Mouse (Mus musculus) embryonic facial prominence, embryonic 10.5 days (tissue): ENCODE measurements around the gene Olfr6. TPM values are rescaled to one million over a fixed set of nuclear protein-coding genes. Genes with fewer than 3 reads are reported as not detected.
"Not testable (repeated sequence)": the region's sequence is repeated elsewhere in the genome, so short reads cannot be mapped to it uniquely, and the experiment has no call there.

Experiments
- DNase-seq: peaks from one replicate; pipeline ENCODE4 v3.0.0-alpha.2; 2017; ENCODE audit warnings: low spot score
- H3K27ac ChIP-seq: fragments of 300-500 bp; sonication (generic); replicated peaks from 2 replicates; pipeline ENCODE4 v1.5.1; 2016; ENCODE audit warnings: mild to moderate bottlenecking
- H3K27me3 ChIP-seq: fragments of 300-500 bp; sonication (generic); replicated peaks from 2 replicates; pipeline ENCODE4 v1.6.1; 2016; ENCODE audit warnings: low read depth, mild to moderate bottlenecking; ENCODE audit not compliant: poor library complexity, severe bottlenecking
- H3K36me3 ChIP-seq: fragments of 300-500 bp; sonication (generic); replicated peaks from 2 replicates; pipeline ENCODE4 v1.6.1; 2016; ENCODE audit warnings: mild to moderate bottlenecking, moderate library complexity
- H3K4me1 ChIP-seq: fragments of 300-500 bp; sonication (generic); 2 replicates; pipeline ENCODE4 v1.6.1; 2016
- H3K4me3 ChIP-seq: fragments of 300-500 bp; sonication (generic); 2 replicates; pipeline ENCODE4 v1.5.1; 2016; ENCODE audit warnings: mild to moderate bottlenecking, moderate library complexity
- H3K9me3 ChIP-seq: fragments of 300-500 bp; sonication (generic); 2 replicates; pipeline ENCODE4 v1.6.1; 2016; ENCODE audit warnings: mild to moderate bottlenecking
- WGBS: fragments of 180-500 bp; shearing (Covaris S2); methylation state at CpG from one replicate; pipeline ENCODE4 v1.1.7; 2016; 5-methylcytosine and 5-hydroxymethylcytosine counted together
- polyA plus RNA-seq: library from polyadenylated mRNA; unstranded; fragments of >200 nt; fragmentation: Nextera tagmentation; extraction: Ambion mirVana; gene quantifications from 2 replicates; pipeline ENCODE4 v1.2.1, GENCODE M21; 2016

Olfr6 gene
- polyA plus RNA-seq, result not detected in 2 replicates

DNA sequence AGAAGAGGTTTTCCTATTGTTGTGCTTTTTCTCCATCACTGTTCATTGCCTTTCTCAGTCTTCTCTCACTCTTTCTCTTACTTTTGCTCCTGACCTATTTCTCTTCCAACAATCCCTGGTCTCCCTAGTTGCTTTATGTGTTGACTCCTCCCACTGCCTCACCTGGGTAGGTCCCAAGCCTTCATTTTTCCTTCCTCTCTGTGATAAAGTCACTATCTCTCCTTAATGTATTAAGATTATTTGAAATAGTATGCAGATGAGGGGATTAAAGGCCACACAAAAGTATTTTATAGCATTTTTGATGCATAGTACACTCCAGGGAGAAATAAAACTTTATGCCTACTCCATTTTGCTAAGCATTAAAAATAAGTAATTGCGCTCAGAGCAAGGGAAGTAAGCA, at the start of gene Olfr6:
Olfr6 (minus strand) TSS at position 101 of the 400 bp plus-strand sequence.
- no peaks in the 10 kb centered on the region for H3K36me3 ChIP-seq
- 89% methylated on average over 1 of the region's 1 CpGs for WGBS
- H3K9me3 ChIP-seq, result no peaks in the 10 kb centered on the region
- no peaks in the 10 kb centered on the region for H3K27me3 ChIP-seq
- no peak for DNase-seq
- H3K4me3 ChIP-seq, result no peak within 1 kb of the TSS
- no peak within 1 kb of the TSS for H3K27ac ChIP-seq
- H3K4me1 ChIP-seq, result no peaks in the 10 kb centered on the region

DNA sequence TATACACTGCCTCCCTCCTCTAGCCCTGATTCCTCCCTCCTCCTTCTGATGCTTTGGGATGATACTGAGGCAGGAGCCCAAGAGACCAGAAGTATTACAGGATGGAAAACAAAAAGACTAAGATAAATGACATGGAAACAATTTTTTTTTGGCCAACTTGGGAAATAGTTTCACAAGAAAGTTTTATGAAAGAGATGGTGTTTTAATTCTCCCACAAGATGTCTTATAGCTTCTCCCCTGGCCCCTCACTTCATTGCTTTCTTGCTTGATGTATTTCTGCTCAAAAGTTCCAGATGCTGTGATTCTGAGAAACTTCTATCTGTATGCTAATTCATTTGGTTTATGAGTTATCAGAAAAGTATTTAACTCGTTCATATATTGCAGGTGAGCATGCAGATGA, 42.2 kb upstream of the Olfr6 start, which contains the start of gene Olfr2:
Olfr2 (minus strand) TSS at position 101 of the 400 bp plus-strand sequence.
- no peak for DNase-seq

DNA sequence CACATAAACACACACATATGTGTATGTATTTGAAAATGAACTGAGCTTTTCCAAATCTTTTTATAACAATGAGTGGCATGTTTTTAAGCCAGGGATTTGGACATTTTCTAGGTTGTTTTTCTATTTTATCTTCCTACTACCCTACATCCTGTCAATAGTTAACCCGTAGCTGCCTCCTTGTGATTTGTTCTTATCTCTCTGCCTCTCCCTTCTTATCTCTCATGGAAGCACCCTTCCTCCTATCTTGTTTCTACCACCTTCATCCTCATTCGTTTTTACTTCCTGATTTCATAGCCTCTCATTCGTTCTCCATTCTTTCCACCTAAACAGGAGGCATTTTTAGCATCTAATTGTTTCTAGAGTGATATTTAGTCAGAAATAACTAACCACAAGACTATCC, 40.4 kb upstream of the Olfr6 start:
- Histone ChIP-seq H3K36me3 (no peaks in the 10 kb centered on the region), H3K27me3 (no peaks in the 10 kb centered on the region), H3K4me1 (no peaks in the 10 kb centered on the region), H3K9me3 (no peaks in the 10 kb centered on the region), H3K4me3 (no peak overlapping the region), H3K27ac (no peak overlapping the region)
- DNase-seq, result no peak
- 71% methylated on average over 3 of the region's 3 CpGs for WGBS

More for the DNA sequence above, 42.2 kb upstream of the Olfr6 start, which contains the start of gene Olfr2:
- WGBS, result 57% methylated on average over 1 of the region's 1 CpGs
- no peak within 1 kb of the TSS for H3K4me3 ChIP-seq
- no peaks in the 10 kb centered on the region for H3K27me3 ChIP-seq
- H3K27ac ChIP-seq, result no peak within 1 kb of the TSS
- no peaks in the 10 kb centered on the region for H3K4me1 ChIP-seq
- no peaks in the 10 kb centered on the region for H3K9me3 ChIP-seq
- no peaks in the 10 kb centered on the region for H3K36me3 ChIP-seq

DNA sequence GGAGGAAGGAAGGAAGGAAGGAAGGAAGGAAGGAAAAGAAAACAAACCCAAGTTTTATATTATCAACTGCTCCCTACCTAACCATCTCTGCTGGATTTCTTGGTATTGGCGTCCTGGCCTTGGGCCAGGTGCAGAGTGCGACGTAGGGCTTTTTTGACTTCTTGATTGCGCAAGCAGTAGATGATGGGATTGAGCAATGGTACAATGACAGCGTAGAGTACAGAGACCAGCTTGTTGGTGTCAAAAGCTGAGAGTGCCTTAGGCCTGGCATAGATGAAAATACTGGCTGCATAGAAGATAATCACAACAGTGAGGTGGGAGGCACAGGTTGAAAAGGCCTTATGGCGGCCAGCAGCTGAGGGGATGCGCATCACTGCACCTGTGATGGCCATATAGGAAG, 37.1 kb upstream of the Olfr6 start:
- WGBS, result 94% methylated on average over 7 of the region's 7 CpGs
- no peak for DNase-seq
- Histone ChIP-seq H3K27ac (no peak overlapping the region), H3K4me3 (no peak overlapping the region), H3K9me3 (no peaks in the 10 kb centered on the region), H3K36me3 (no peaks in the 10 kb centered on the region), H3K27me3 (no peaks in the 10 kb centered on the region), H3K4me1 (no peaks in the 10 kb centered on the region)

DNA sequence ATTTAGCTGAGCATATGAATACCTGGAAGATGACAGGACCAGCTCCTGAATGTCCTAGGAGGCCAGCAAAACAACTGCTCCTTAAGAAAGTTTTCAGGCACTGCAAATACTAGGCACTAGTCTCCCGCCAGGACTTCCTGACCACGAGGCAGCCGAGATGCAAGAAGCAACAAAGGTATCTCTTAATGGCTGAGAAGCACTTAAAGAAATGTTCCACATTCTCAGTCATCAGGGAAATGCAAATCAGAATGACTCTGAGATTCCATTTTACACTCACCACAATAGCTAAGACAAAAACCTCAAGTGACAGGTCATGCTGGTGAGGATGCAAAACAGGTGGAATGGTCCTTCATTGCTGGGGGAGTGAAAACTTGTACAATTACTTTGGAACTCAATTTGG, 21.5 kb upstream of the Olfr6 start:
- DNase-seq, result no peak
- Histone ChIP-seq H3K4me1 (no peaks in the 10 kb centered on the region), H3K27ac (no peak overlapping the region), H3K9me3 (0 out of 2 replicates have a peak, but pooled peaks cover 6% of the 10 kb centered on the region), H3K36me3 (no peaks in the 10 kb centered on the region), H3K4me3 (no peak overlapping the region), H3K27me3 (no peaks in the 10 kb centered on the region)
- 87% methylated on average over 3 of the region's 3 CpGs for WGBS

DNA sequence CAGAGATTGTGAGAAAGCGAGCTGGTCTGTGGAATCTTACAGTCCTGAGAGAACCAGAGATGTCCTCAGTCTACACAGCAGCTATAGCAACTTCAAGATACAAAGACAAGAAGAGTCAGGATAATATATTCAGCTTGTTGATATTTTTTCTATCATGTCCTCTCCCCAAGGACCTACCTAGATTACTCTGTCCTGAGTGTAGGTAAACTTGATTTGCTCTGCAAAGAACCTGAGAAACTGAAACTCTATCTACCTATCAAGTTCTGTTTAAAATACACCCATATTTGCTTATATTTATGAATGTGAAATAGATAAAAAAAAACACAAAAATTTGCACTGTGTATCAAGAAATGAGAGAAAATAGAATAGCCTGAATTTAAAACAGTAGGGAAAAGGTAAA, 11.6 kb upstream of the Olfr6 start, which contains the start of gene Olfr711:
Olfr711 (minus strand) TSS at position 101 of the 400 bp plus-strand sequence.
- DNase-seq, result no peak
- H3K27me3 ChIP-seq, result no peaks in the 10 kb centered on the region
- H3K4me3 ChIP-seq, result no peak within 1 kb of the TSS
- 53% methylated on average over 1 of the region's 1 CpGs for WGBS
- no peak within 1 kb of the TSS for H3K27ac ChIP-seq
- no peaks in the 10 kb centered on the region for H3K4me1 ChIP-seq
- H3K36me3 ChIP-seq, result no peaks in the 10 kb centered on the region
- no peaks in the 10 kb centered on the region for H3K9me3 ChIP-seq

DNA sequence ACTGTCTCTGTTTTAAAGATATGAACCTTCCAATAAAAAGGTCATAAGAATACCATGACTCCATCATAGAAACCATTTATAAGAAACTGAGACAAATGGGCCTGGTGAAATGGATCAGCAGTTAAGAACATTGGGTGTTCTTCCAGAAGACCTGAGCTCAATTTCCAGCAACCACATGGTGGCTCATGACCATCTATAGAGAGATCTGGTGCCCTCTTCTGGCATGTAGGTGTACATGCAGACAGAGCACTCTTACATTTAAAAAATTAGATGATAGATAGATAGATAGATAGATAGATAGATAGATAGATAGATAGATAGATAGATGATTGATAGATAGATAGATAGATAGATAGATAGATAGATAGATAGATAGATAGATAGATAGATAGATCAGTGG, 3.8 kb upstream of the Olfr6 start:
- H3K27me3 ChIP-seq, H3K4me1 ChIP-seq, H3K4me3 ChIP-seq, H3K36me3 ChIP-seq, H3K27ac ChIP-seq, DNase-seq, H3K9me3 ChIP-seq: not testable (repeated sequence)

DNA sequence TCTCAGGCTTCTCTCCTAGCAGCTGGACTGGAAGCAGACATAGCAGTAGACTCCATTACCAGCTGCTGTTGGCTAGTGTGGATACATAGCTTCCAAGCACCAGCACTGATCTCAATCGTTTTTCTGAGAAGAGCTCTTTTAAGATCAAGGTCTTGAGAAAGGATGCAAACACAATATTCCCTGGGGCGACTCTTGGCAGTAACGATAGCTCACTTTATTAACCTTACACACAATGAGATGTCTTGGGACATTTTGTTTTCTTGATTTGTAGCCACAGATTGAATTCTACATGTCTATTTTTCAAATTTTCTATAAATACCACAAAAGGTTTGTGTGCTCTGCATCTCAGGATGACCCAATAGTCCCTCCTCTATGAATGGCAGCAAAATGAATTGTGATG, 15.5 kb downstream of the Olfr6 start, which contains the start of gene Olfr710:
Olfr710 (minus strand) TSS at position 101 of the 400 bp plus-strand sequence.
- Histone ChIP-seq H3K4me3 (no peak within 1 kb of the TSS), H3K27me3 (no peaks in the 10 kb centered on the region), H3K27ac (no peak within 1 kb of the TSS), H3K9me3 (no peaks in the 10 kb centered on the region), H3K36me3 (no peaks in the 10 kb centered on the region), H3K4me1 (no peaks in the 10 kb centered on the region)
- DNase-seq, result no peak
- 84% methylated on average over 3 of the region's 3 CpGs for WGBS

DNA sequence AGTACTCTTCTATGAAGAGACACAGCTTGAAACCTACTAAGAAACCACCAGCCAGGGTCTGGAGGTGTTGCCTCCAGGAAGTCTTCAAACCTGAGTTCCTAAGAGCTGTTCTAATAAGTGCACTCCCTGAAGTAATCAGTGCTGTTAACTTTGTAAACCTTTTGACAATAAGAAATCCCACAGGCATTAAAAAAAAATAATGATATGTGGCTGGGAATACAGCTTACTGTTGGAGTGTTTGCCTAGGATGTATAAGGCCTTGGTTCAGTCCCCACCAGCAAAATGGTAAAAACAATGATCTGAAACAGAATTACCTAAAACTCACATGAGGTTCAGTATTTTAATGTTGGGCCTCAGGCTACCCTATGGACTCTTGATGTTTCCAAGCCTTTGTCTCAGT, 31.6 kb downstream of the Olfr6 start, which contains the start of gene Olfr709-ps1:
Olfr709-ps1 (minus strand) TSS at position 101 of the 400 bp plus-strand sequence.
- Histone ChIP-seq H3K4me1 (no peaks in the 10 kb centered on the region), H3K27me3 (no peaks in the 10 kb centered on the region), H3K27ac (no peak within 1 kb of the TSS), H3K36me3 (no peaks in the 10 kb centered on the region), H3K9me3 (no peaks in the 10 kb centered on the region), H3K4me3 (no peak within 1 kb of the TSS)
- DNase-seq, result no peak

DNA sequence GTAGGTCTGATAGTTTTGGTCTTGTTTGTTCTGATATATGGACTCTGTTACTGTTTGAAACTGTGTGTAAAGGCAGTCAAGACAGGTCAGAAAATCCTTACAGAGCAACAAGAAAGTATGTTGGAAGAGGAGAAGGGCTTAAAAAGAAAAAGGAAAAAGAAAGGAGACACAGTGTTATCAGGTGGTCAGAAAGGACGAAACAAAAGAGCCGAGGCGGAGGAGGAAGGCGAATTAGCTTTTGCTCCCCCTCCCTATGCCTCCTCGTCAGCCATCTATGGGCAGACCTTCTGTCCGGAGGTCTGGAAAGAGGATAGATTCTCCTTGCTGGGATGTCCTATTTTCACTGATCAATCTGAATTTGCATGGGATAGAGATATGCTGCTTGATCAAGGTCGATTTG, 42.8 kb downstream of the Olfr6 start:
- H3K9me3 ChIP-seq, H3K4me3 ChIP-seq, H3K27ac ChIP-seq, H3K4me1 ChIP-seq, H3K27me3 ChIP-seq, DNase-seq, H3K36me3 ChIP-seq: not testable (repeated sequence)
- WGBS, result 86% methylated on average over 7 of the region's 7 CpGs

DNA sequence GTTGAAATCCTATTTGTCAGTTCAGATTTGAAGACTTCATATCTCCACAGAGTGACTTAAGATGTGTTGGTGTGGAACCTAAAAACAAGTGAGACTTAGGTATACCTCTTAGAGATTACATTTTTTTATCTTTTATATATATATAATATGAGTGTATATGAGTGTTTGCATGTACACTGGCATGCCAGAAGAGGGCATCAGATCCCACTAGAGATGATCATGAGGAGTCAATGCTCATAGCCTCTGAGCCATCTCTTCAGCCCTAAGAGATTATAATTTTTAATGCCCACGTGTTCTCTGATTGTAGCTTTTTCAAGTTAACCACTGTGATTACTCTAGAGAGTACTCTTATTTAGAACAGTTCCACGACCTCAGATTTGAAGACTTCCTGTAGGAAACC, 56.1 kb downstream of the Olfr6 start, which contains the start of gene Olfr1532-ps1:
Olfr1532-ps1 (plus strand) TSS at position 326 of the 400 bp plus-strand sequence.
- Histone ChIP-seq H3K27me3 (no peaks in the 10 kb centered on the region), H3K27ac (no peak within 1 kb of the TSS), H3K36me3 (no peaks in the 10 kb centered on the region), H3K4me3 (no peak within 1 kb of the TSS), H3K4me1 (no peaks in the 10 kb centered on the region), H3K9me3 (no peaks in the 10 kb centered on the region)
- WGBS, result 67% methylated on average over 2 of the region's 2 CpGs
- DNase-seq, result no peak
